In the genomic region with DNA sequence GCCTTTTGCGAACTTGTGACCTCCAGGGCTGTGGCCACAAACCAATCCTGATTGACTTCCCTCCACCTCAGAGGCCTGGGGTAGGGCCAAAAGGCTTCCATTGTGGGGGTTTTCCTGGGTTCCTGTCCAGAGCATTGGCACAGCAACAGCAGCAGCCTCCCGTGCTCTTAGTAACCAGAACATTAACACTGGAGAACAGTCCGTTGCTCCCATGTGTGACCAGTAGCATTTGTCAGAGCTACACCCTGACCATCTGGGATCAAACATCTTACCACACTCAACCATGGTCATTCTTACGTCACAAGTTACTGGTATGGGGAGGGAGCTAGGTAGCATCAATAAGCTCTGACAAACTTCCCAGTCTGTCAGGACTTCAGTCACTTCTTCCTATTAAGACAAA, we compare ENCODE assay signal across 11 mouse cellular contexts.
"Had no signal": no experiment of that assay in that cellular context is flagged by ENCODE, and none has a peak within 500 bp of the region (broad histone marks: within the 10 kb centered on the region; RNA-seq: fewer than 3 reads in every experiment).

No protein-coding gene starts in this region.

- H3K4me2 ChIP-seq: limb, embryonic 12.5 days; lung, embryonic 14.5 days; midbrain, embryonic 15.5 days had no signal

- DNase-seq: layer of hippocampus, adult 9-11 months; layer of hippocampus, postnatal 36 days; right cerebral cortex, adult 18-20 months; right cerebral cortex, postnatal 25 days; thymus, postnatal 36 days had no signal

- H3K27ac ChIP-seq: kidney, postnatal 0 days; limb, embryonic 12.5 days; liver, embryonic 14.5 days; midbrain, embryonic 10.5 days; midbrain, embryonic 15.5 days had no signal

- H3K4me3 ChIP-seq: limb, embryonic 12.5 days; midbrain, embryonic 10.5 days; midbrain, embryonic 15.5 days had no signal

- H3K27me3 ChIP-seq: limb, embryonic 12.5 days; midbrain, embryonic 15.5 days had no signal
